In the genomic region with DNA sequence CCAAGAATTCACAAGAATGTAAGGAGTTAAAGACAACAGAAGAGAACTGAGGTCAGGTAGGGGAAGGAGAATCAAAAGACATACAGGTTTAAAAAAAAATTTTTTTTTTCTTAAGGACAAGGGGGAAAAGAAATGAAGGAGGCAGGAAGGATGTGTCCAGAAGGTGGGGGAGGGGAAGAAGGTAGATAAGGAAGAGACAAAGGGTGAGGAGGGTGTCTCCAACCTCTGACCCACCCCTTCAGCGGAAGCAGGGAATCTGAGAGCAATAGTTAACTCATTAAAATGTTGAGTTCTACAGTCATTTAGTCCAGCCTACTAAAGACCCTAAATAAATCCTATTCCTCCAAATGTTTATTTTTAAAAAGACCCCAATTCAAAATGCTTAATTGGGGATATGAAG, we compare ENCODE assay signal across 20 mouse cellular contexts. TPM values are rescaled to one million over a fixed set of nuclear protein-coding genes. Genes with fewer than 3 reads are reported as not detected.
DNase-seq lines count a peak whose midpoint lies in the region; ATAC-seq lines count a peak whose summit lies in the region.
"Had no signal": no experiment of that assay in that cellular context is flagged by ENCODE, and none has a peak within 500 bp of the region (broad histone marks: within the 10 kb centered on the region; RNA-seq: fewer than 3 reads in every experiment).

No protein-coding gene starts in this region.

- ATAC-seq in hindbrain, embryonic 14.5 days (ENCODE audit: low FRiP score), result no peak
- ATAC-seq in neural tube, embryonic 12.5 days (ENCODE audit: low FRiP score, low read depth), result no peak
- ATAC-seq in cerebellum, adult (ENCODE audit: insufficient number of reproducible peaks, low FRiP score, low TSS enrichment), result no peak
- ATAC-seq: forebrain, embryonic 16.5 days; hindbrain, embryonic 16.5 days had no signal

- H3K4me3 ChIP-seq in hindbrain, embryonic 14.5 days (replicated peaks; ENCODE audit: low read length), result no peak overlapping the region
- no peak overlapping the region for H3K4me3 ChIP-seq in hindbrain, embryonic 10.5 days
- H3K4me3 ChIP-seq in neural tube, embryonic 12.5 days, result no peak overlapping the region
- H3K4me3 ChIP-seq: erythroblast, embryonic 14.5 days; layer of hippocampus, adult 2 months; stomach, embryonic 15.5 days had no signal

- H3K27ac ChIP-seq in hindbrain, embryonic 14.5 days, result no peak overlapping the region
- H3K27ac ChIP-seq in hindbrain, embryonic 10.5 days, result no peak overlapping the region
- H3K27ac ChIP-seq in neural tube, embryonic 12.5 days, result no peak overlapping the region
- H3K27ac ChIP-seq: layer of hippocampus, adult 2 months; stomach, embryonic 15.5 days had no signal

- no peaks in the 10 kb centered on the region for H3K9me3 ChIP-seq in hindbrain, embryonic 14.5 days (ENCODE audit: control insufficient read depth, low read length)
- no peaks in the 10 kb centered on the region for H3K9me3 ChIP-seq in hindbrain, embryonic 10.5 days
- H3K9me3 ChIP-seq in neural tube, embryonic 12.5 days, result no peaks in the 10 kb centered on the region
- H3K9me3 ChIP-seq: stomach, embryonic 15.5 days had no signal

- H3K4me2 ChIP-seq in hindbrain, embryonic 14.5 days (replicated peaks), result 0 out of 2 replicates have a peak overlapping the region, but pooled peaks have one; percentile 10
- H3K4me2 ChIP-seq in neural tube, embryonic 12.5 days (replicated peaks), result peak overlapping the region; percentile 18; the same call in 1 of the 2 replicates
- H3K4me2 ChIP-seq: stomach, embryonic 15.5 days had no signal

- WGBS in hindbrain, embryonic 14.5 days, result 47% methylated on average over 1 of the region's 1 CpGs
- WGBS in hindbrain, embryonic 10.5 days, result 23% methylated on average over 1 of the region's 1 CpGs
- 46% methylated on average over 1 of the region's 1 CpGs for WGBS in neural tube, embryonic 12.5 days

- H3K36me3 ChIP-seq in hindbrain, embryonic 14.5 days (replicated peaks; ENCODE audit: control insufficient read depth, insufficient read depth), result no peaks in the 10 kb centered on the region
- peaks cover 4% of the 10 kb centered on the region for H3K36me3 ChIP-seq in hindbrain, embryonic 10.5 days
- peaks cover 1% of the 10 kb centered on the region; the same call in 1 of the 2 replicates for H3K36me3 ChIP-seq in neural tube, embryonic 12.5 days
- H3K36me3 ChIP-seq: stomach, embryonic 15.5 days had no signal

- peaks cover 13% of the 10 kb centered on the region for H3K4me1 ChIP-seq in hindbrain, embryonic 14.5 days (replicated peaks; ENCODE audit: control insufficient read depth, insufficient read depth, low read length)
- H3K4me1 ChIP-seq in hindbrain, embryonic 10.5 days (replicated peaks), result peaks cover 27% of the 10 kb centered on the region
- peaks cover 22% of the 10 kb centered on the region for H3K4me1 ChIP-seq in neural tube, embryonic 12.5 days

- H3K27me3 ChIP-seq in hindbrain, embryonic 14.5 days (ENCODE audit: control insufficient read depth, insufficient read depth, low read length), result peaks cover 26% of the 10 kb centered on the region
- peaks cover 20% of the 10 kb centered on the region for H3K27me3 ChIP-seq in hindbrain, embryonic 10.5 days (ENCODE audit: insufficient read depth, poor library complexity, severe bottlenecking)
- H3K27me3 ChIP-seq in neural tube, embryonic 12.5 days (replicated peaks), result no peaks in the 10 kb centered on the region; the same call in 1 of the 2 replicates
- H3K27me3 ChIP-seq: stomach, embryonic 15.5 days had no signal

- DNase-seq in hindbrain, embryonic 14.5 days (ENCODE audit: low spot score), result no peak
- DNase-seq in hindbrain, embryonic 10.5 days (ENCODE audit: low spot score), result no peak
- DNase-seq in neural tube, embryonic 10.5 days (ENCODE audit: extremely low spot score, low spot score), result no peak
- peak; percentile 91 for DNase-seq in R1 (ENCODE audit: low read depth, low spot score)
- no peak for DNase-seq in adrenal gland, postnatal 4 days (ENCODE audit: low spot score in 2 of 2)
- DNase-seq: cerebellum, adult 8-10 months; gastrocnemius, postnatal 25 days; heart, postnatal 14 days; kidney, adult 18-20 months; lung, adult 18-20 months; lung, postnatal 14 days; retina, postnatal 1 day; thymus, adult 18-20 months had no signal

- H3K9ac ChIP-seq in hindbrain, embryonic 14.5 days, result no peak overlapping the region
- no peak overlapping the region for H3K9ac ChIP-seq in neural tube, embryonic 12.5 days
- H3K9ac ChIP-seq: stomach, embryonic 15.5 days had no signal

RNA-seq across cellular contexts. Expression of gene Tet1, which starts 24.3 kb away (rescaled TPM):
- 44.1 and 45.9 TPM in 2 replicates for polyA plus RNA-seq in hindbrain, embryonic 14.5 days (2014; fragmentation: Nextera tagmentation; extraction: Ambion mirVana)
- 26.7 and 27.5 TPM in 2 replicates for polyA plus RNA-seq in hindbrain, embryonic 10.5 days (2016; fragmentation: Nextera tagmentation; extraction: Ambion mirVana)
- 27.4 and 27.8 TPM in 2 replicates for polyA plus RNA-seq in neural tube, embryonic 12.5 days (2016; fragmentation: Nextera tagmentation; extraction: Ambion mirVana)
- 10 to 100 TPM; 19.1 to 19.6 TPM for total RNA-seq in adrenal gland, postnatal 4 days (2021)
- polyA plus RNA-seq: erythroblast, embryonic 14.5 days had no signal

RNA-seq across cellular contexts. Expression of gene Slc25a16, which starts 35.9 kb away (rescaled TPM):
- polyA plus RNA-seq in hindbrain, embryonic 14.5 days (2014; fragmentation: Nextera tagmentation; extraction: Ambion mirVana), result 14.4 and 17.0 TPM in 2 replicates
- polyA plus RNA-seq in hindbrain, embryonic 10.5 days (2016; fragmentation: Nextera tagmentation; extraction: Ambion mirVana), result 9.3 and 9.6 TPM in 2 replicates
- polyA plus RNA-seq in neural tube, embryonic 12.5 days (2016; fragmentation: Nextera tagmentation; extraction: Ambion mirVana), result 14.5 and 14.6 TPM in 2 replicates
- total RNA-seq in adrenal gland, postnatal 4 days (2021), result 10 to 100 TPM; 34.3 to 36.6 TPM
